Mouse (Mus musculus) mouse trophoblast stem cell (cell line): ENCODE measurements around the gene Hs2st1.

Experiments used
- in situ Hi-C, 2 experiments: fragments of 300-500 bp; cut with MseI, MboI; formaldehyde crosslinking; loops; 2 replicates in 1 of 2; 3 replicates in 1 of 2; pipeline ENCODE4 v1.15.1; 2025

The Hs2st1 gene

DNA sequence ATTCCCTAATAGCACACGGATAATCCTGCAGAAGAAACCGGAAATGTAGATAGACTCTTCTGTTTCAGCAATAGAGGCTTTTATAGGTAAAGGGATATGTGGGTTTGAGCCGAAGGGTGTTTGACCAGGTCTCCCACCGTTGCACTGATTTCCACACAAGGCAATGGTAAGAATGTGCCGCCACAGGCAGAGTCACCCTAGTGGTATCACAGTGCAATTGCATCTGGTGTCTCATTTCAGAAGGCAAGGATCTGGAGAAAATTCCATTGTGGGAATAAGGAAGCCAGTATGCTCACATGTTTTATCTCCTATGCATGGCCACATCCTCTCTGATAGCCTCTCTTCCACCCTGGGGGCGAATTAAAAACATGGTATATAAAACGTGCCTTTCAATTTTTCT, 171.8 kb downstream of the Hs2st1 start:
- in situ Hi-C loops, result no loop called here

DNA sequence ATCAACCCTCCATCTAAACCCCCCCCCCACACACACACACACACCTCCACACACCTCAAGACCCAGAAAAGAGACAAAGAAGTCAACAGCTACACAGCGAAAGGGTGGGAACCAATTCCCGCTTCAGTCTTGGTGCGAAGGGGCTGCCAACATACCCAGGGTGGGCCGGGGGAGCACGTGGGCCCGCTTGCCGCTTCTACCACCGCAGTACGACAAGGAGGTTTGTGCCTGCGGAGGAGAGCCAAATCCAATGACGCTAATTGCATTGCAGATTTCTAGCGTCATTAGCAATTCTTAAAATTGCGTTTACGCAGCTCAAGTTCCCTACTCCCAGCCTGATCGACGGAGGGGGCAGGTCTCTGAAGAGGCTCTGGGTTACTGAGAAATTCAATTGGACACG, 173.5 kb downstream of the Hs2st1 start:
- in situ Hi-C loops, result no loop called here

DNA sequence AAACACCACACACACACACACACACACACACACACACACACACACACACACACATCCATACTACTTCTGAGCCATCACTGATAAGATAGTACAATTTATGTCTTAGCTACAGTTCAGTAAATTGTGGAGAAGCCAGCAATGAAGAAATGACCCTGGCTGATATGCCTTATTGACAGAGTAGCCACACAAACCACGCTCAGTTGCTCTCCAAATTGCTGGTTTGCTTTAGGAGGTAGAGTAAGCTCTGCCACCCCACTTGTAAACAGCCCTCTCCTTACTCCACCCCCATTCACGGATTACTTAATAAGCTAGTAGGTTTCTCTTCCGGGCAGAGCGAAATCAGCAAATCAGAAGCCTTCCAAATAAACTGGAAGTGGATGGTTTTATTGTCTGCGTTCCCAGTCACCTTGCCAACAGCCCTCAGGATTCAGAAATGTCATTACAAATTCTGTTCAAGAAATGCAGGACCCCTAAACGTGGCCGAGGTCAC, 175.5 kb downstream of the Hs2st1 start:
- in situ Hi-C loops, result no loop called here

DNA sequence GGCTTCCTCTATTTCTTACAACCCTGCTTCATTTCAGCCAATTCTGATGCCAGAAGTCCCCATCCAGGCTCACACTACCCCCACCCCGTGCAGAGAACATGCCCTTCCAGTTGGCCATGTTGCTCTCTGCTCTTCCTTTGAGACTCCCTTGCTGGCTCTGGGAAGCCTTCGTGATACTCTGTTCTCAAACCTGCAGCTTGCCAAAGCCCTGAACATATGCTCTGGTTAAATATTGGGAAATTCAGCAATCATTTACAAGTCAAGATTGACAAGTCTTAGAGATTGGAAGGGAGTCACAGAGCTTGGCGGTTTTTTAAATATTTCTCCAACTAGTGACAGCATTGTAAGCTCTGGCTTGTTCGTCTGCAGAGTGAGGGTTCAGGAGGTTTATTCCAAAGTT, 183.5 kb downstream of the Hs2st1 start:
- in situ Hi-C loops, result no loop called here

DNA sequence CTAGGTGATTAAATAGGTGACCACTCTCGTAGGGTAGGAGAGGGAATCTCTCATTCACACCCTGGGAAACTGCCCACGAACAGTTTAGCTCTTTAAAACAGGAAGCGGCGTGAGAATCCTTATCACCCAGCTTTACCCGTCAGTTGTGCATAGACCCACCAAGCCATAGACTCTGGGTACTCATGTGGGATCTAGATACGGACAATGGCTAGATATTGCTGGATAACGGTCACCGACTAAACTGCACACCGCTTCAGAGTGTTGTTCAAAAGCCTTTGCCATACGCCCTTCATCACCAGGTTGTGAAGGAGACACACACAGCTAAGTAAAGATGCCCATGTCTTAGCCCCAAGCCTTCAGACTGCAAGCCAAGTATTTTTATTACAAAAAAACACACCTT, 185.3 kb downstream of the Hs2st1 start:
- in situ Hi-C loops, result no loop called here

DNA sequence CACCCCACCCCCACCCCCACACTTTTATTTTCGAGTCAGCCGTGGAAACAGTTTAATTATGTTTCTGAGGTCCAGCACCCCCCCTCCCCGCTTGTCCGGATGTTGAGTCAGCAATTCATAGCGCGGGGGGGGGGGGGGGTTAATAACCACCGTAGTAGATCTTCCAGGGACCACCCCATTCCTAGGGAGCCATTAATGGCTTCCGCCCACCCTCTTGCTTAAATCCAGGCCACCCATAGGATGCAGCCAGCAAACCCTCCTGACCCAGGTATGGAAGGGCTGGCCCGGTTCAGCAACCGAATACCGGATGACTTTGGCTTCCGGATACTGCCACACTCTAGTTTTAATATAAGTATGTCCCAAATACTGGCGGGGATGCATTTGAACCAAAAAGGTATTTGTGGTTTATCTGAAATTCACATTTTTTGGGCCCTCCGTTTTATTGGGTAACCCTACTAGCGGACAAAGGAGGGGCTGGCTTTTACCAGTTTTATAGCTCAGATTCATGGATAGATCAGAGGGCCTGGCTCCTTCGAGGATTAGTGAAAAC, 188.5 kb downstream of the Hs2st1 start:
- in situ Hi-C loops, result no loop called here

DNA sequence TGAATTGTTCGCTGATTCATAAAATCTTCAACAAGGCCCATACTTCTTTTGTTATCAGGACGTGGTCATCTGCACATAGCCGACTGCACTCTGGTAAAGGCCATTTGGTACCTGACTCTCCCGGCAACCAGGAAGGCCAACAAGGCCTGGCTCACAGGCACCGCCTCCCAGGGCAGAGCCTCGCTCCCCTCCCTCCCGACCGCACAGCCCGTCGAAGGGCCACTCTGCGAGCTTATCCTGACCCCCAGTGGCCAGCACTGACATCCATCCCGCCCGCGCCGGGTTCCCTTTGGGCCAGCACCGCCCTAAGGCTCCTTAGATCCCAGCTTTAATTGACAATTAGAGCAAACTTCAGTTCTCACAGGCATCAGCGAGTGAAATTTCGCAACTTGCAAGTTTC, 189.1 kb downstream of the Hs2st1 start:
- in situ Hi-C loops, result no loop called here

DNA sequence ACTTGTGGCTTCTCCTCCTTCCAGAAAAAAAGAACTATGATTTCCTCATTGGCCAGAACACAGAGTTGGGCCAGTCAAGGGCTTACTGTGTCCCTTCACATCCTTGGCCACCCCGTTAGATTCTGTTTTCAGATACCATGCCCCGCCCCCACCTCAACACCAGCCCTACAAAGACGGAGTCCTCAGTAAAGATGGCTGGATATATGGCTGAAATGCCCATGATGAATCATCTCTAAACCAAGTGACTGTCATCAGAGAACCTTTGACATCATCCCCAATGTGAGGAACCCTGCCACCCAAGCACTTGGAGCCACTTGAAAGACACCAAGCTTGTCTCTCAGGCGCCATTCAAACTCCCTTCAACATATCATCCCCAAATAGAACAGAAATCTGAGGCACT, 190.2 kb downstream of the Hs2st1 start:
- in situ Hi-C loops, result no loop called here
